Mouse (Mus musculus) MEL (cell line): ENCODE results near the gene Obp2b. TPM values are rescaled to one million over a fixed set of nuclear protein-coding genes. Genes with fewer than 3 reads are reported as not detected.

Source experiments
- DNase-seq: peaks from one replicate; pipeline ENCODE4 v3.0.0; 2011; ENCODE audit warnings: low read depth, low spot score
- H3K27ac ChIP-seq: 2 replicates; pipeline ENCODE4 v1.5.1; 2012; ENCODE audit warnings: low read depth, mild to moderate bottlenecking, control low read depth, low read length, moderate library complexity; ENCODE audit not compliant: control insufficient read depth
- H3K27me3 ChIP-seq, 2 experiments: fragments of 150-350 bp in 1 of 2; sonication (generic) in 1 of 2; 2 replicates each; pipeline ENCODE4 v1.6.1; 2012; ENCODE audit warnings: low read length in 2 of 2, mild to moderate bottlenecking in 2 of 2, improper control_type of control experiment in 1 of 2, moderate library complexity in 1 of 2; ENCODE audit not compliant: insufficient read depth in 2 of 2, control insufficient read depth in 1 of 2
- H3K36me3 ChIP-seq, 2 experiments: 2 replicates each; pipeline ENCODE4 v1.6.1; 2012 to 2014; ENCODE audit warnings: low read length in 2 of 2, improper control_type of control experiment in 1 of 2, inconsistent platforms in 1 of 2, mild to moderate bottlenecking in 1 of 2; ENCODE audit not compliant: insufficient read depth in 2 of 2, control insufficient read depth in 1 of 2
- H3K4me1 ChIP-seq, 2 experiments: fragments of 150-350 bp in 1 of 2; sonication (generic) in 1 of 2; 2 replicates each; pipeline ENCODE4 v1.6.1; 2012; ENCODE audit warnings: low read length in 2 of 2, improper control_type of control experiment in 1 of 2, mild to moderate bottlenecking in 1 of 2; ENCODE audit not compliant: insufficient read depth in 2 of 2, control insufficient read depth in 1 of 2
- H3K4me3 ChIP-seq, 2 experiments: fragments of 150-350 bp in 1 of 2; sonication (generic) in 1 of 2; 2 replicates each; pipeline ENCODE4 v1.5.1; 2012; ENCODE audit warnings: low read depth in 2 of 2, low read length in 2 of 2, mild to moderate bottlenecking in 2 of 2, moderate library complexity in 2 of 2, control low read depth in 1 of 2, improper control_type of control experiment in 1 of 2; ENCODE audit not compliant: control insufficient read depth in 1 of 2, insufficient read depth in 1 of 2
- H3K79me2 ChIP-seq: 2 replicates; pipeline ENCODE4 v1.6.1; 2012; ENCODE audit warnings: mild to moderate bottlenecking, low read length, moderate library complexity; ENCODE audit not compliant: control insufficient read depth, poor library complexity, insufficient read depth
- H3K9ac ChIP-seq: 2 replicates; pipeline ENCODE4 v1.6.1; 2012; ENCODE audit warnings: low read depth, mild to moderate bottlenecking, control low read depth, low read length, moderate library complexity; ENCODE audit not compliant: control insufficient read depth, poor library complexity, severe bottlenecking
- H3K9me3 ChIP-seq: fragments of 150-350 bp; sonication (generic); replicated peaks from 2 replicates; pipeline ENCODE4 v1.6.1; 2012; ENCODE audit warnings: mild to moderate bottlenecking, low read length, improper control_type of control experiment, moderate library complexity; ENCODE audit not compliant: insufficient read depth
- BHLHE40 ChIP-seq: IDR thresholded peaks from 2 replicates; pipeline ENCODE4 v1.6.1; 2012; ENCODE audit warnings: low read depth, mild to moderate bottlenecking, inconsistent platforms, low read length, improper control_type of control experiment, borderline replicate concordance
- CHD2 ChIP-seq: IDR thresholded peaks from 2 replicates; pipeline ENCODE4 v1.6.1; 2011; ENCODE audit warnings: low read length, improper control_type of control experiment
- CTCF ChIP-seq, 3 experiments: IDR thresholded peaks in 2 of 3; conservative IDR thresholded peaks in 1 of 3; 2 replicates each; pipeline ENCODE4 v1.5.1; 2011 to 2012; ENCODE audit warnings: low read length in 3 of 3, low read depth in 2 of 3, mild to moderate bottlenecking in 2 of 3, improper control_type of control experiment in 1 of 3, inconsistent platforms in 1 of 3, mixed read lengths in 1 of 3, moderate library complexity in 1 of 3; ENCODE audit not compliant: control insufficient read depth in 1 of 3, insufficient read depth in 1 of 3, poor library complexity in 1 of 3, severe bottlenecking in 1 of 3
- GATA1 ChIP-seq: IDR thresholded peaks from 2 replicates; pipeline ENCODE4 v1.6.1; 2011; ENCODE audit warnings: low read depth, low read length, improper control_type of control experiment
- HCFC1 ChIP-seq: IDR thresholded peaks from 2 replicates; pipeline ENCODE4 v1.6.1; 2012; ENCODE audit warnings: low read depth, mild to moderate bottlenecking, inconsistent platforms, low read length, improper control_type of control experiment, moderate library complexity
- MAX ChIP-seq: IDR thresholded peaks from 2 replicates; pipeline ENCODE4 v1.6.1; 2011; ENCODE audit warnings: low read length, improper control_type of control experiment
- MAZ ChIP-seq: IDR thresholded peaks from 2 replicates; pipeline ENCODE4 v1.6.1; 2012; ENCODE audit warnings: low read depth, mild to moderate bottlenecking, inconsistent platforms, low read length, improper control_type of control experiment
- MXI1 ChIP-seq: IDR thresholded peaks from 2 replicates; pipeline ENCODE4 v1.6.1; 2011; ENCODE audit warnings: mild to moderate bottlenecking, low read depth, low read length, improper control_type of control experiment
- MYC ChIP-seq: IDR thresholded peaks from 2 replicates; pipeline ENCODE4 v1.6.1; 2011; ENCODE audit warnings: low read depth, mild to moderate bottlenecking, low read length, improper control_type of control experiment, moderate library complexity
- NRF1 ChIP-seq: IDR thresholded peaks from 2 replicates; pipeline ENCODE4 v1.6.1; 2014; ENCODE audit warnings: low read depth, mild to moderate bottlenecking, inconsistent platforms, low read length, improper control_type of control experiment, moderate library complexity; ENCODE audit not compliant: poor library complexity, insufficient read depth, severe bottlenecking
- POLR2A ChIP-seq, 2 experiments: IDR thresholded peaks; 2 replicates each; pipeline ENCODE4 v1.6.1; 2011 to 2012; ENCODE audit warnings: low read length in 2 of 2, mild to moderate bottlenecking in 2 of 2, control low read depth in 1 of 2, improper control_type of control experiment in 1 of 2, low read depth in 1 of 2, moderate library complexity in 1 of 2; ENCODE audit not compliant: control insufficient read depth in 1 of 2, insufficient read depth in 1 of 2, poor library complexity in 1 of 2
- POLR2AphosphoS2 ChIP-seq: IDR thresholded peaks from 2 replicates; pipeline ENCODE4 v1.6.1; 2011; ENCODE audit warnings: low read length, improper control_type of control experiment
- RCOR1 ChIP-seq: IDR thresholded peaks from 2 replicates; pipeline ENCODE4 v1.6.1; 2012; ENCODE audit warnings: low read depth, mild to moderate bottlenecking, inconsistent platforms, low read length, improper control_type of control experiment
- SIN3A ChIP-seq: IDR thresholded peaks from 2 replicates; pipeline ENCODE4 v1.6.1; 2012; ENCODE audit warnings: low read length, improper control_type of control experiment, inconsistent platforms
- SMC3 ChIP-seq: IDR thresholded peaks from 2 replicates; pipeline ENCODE4 v1.6.1; 2011; ENCODE audit warnings: low read depth, low read length, improper control_type of control experiment
- TBP ChIP-seq: IDR thresholded peaks from 2 replicates; pipeline ENCODE4 v1.8.0; 2011; ENCODE audit warnings: low read depth, low read length, improper control_type of control experiment
- TCF12 ChIP-seq: IDR thresholded peaks from 2 replicates; pipeline ENCODE4 v1.6.1; 2014; ENCODE audit warnings: low read depth, mild to moderate bottlenecking, inconsistent platforms, low read length, improper control_type of control experiment, moderate library complexity
- USF1 ChIP-seq: IDR thresholded peaks from 2 replicates; pipeline ENCODE4 v1.6.1; 2014; ENCODE audit warnings: low read depth, mild to moderate bottlenecking, inconsistent platforms, low read length, improper control_type of control experiment, moderate library complexity
- ZC3H11A ChIP-seq: IDR thresholded peaks from 2 replicates; pipeline ENCODE4 v1.6.1; 2012; ENCODE audit warnings: low read depth, mild to moderate bottlenecking, inconsistent platforms, low read length, improper control_type of control experiment
- polyA plus RNA-seq, 2 experiments: library from polyadenylated mRNA; stranded (reverse) in 1 of 2; unstranded in 1 of 2; fragments of >175 nt in 1 of 2; fragments of >200 nt in 1 of 2; gene quantifications; 2 replicates each; pipeline versions ENCODE4 v1.2.1 to v1.2.4; 2012; ENCODE audit warnings: low replicate concordance in 2 of 2, low read depth in 1 of 2; ENCODE audit not compliant: insufficient read length in 2 of 2, insufficient read depth in 1 of 2, missing spikeins in 1 of 2
- total RNA-seq: library from RNA; depleted of rRNA; stranded (reverse); fragments of 300-350 nt; gene quantifications from 2 replicates; pipeline ENCODE4 v1.2.3, GENCODE M21; 2012

Gene Obp2b
- total and polyA plus RNA-seq, 3 experiments, result not detected

- no peak for TF ChIP-seq POLR2AphosphoS2
- no peak for TF ChIP-seq NRF1
- no peaks in the 10 kb centered on the region for H3K36me3 ChIP-seq
- no peak overlapping the region for H3K27ac ChIP-seq
- peaks cover 0 to 4% of the 10 kb centered on the region in 2 experiments; a peak in 2 of 4 replicates for H3K27me3 ChIP-seq
- H3K9ac ChIP-seq, result no peak overlapping the region
- no peak overlapping the region for H3K4me3 ChIP-seq
- H3K79me2 ChIP-seq, result no peaks in the 10 kb centered on the region
- H3K9me3 ChIP-seq, result no peaks in the 10 kb centered on the region
- no peak for DNase-seq
- H3K4me1 ChIP-seq, result 0 out of 4 replicates have a peak, but pooled peaks cover 0 to 3% of the 10 kb centered on the region in 2 experiments
These were observed 36.7 kb downstream of the Obp2b start for GRCm38 (mm10) chr2:25773507-25773906.

GRCm38 (mm10) chr2:25774640-25775039 is 37.8 kb downstream of the Obp2b start:
- DNase-seq, result no peak
- H3K27me3 ChIP-seq, result no peaks in the 10 kb centered on the region; a peak in 2 of 4 replicates
- no peaks in the 10 kb centered on the region for H3K79me2 ChIP-seq
- no peak overlapping the region for H3K9ac ChIP-seq
- H3K36me3 ChIP-seq, result no peaks in the 10 kb centered on the region
- H3K27ac ChIP-seq, result no peak overlapping the region
- TF ChIP-seq HCFC1 (no peak), GATA1 (no peak), SMC3 (no peak), CTCF (IDR thresholded peaks at IDR 0.05 in 2 of 3, conservative IDR thresholded peaks at IDR 0.05 in 1 of 3; ENCODE audit: control insufficient read depth in 1 of 3, insufficient read depth in 1 of 3, low read depth in 2 of 3, low read length in 3 of 3, poor library complexity in 1 of 3, severe bottlenecking in 1 of 3) (no peak), RCOR1 (no peak), TCF12 (no peak), SIN3A (no peak), MXI1 (no peak), TBP (no peak), POLR2A (IDR thresholded peaks at IDR 0.05; ENCODE audit: control insufficient read depth in 1 of 2, insufficient read depth in 1 of 2, low read depth in 1 of 2, low read length in 2 of 2, poor library complexity in 1 of 2) (no peak), CHD2 (no peak), ZC3H11A (no peak), MYC (no peak), BHLHE40 (no peak), MAZ (no peak), MAX (no peak), USF1 (no peak)
- no peak overlapping the region for H3K4me3 ChIP-seq
- 0 out of 4 replicates have a peak, but pooled peaks cover 0 to 3% of the 10 kb centered on the region in 2 experiments for H3K4me1 ChIP-seq
- no peaks in the 10 kb centered on the region for H3K9me3 ChIP-seq
